Mouse (Mus musculus) urinary bladder, postnatal 0 days (tissue): Measurements from ENCODE around the gene Crispld2. TPM values are rescaled to one million over a fixed set of nuclear protein-coding genes. Genes with fewer than 3 reads are reported as not detected.

Source experiments
- polyA plus RNA-seq: library from polyadenylated mRNA; unstranded; fragments of >200 nt; fragmentation: Nextera tagmentation; extraction: Ambion mirVana; gene quantifications from 2 replicates; pipeline ENCODE4 v1.2.1, GENCODE M21; 2015

Gene Crispld2
- 74.6 and 86.1 TPM in 2 replicates for polyA plus RNA-seq

DNA sequence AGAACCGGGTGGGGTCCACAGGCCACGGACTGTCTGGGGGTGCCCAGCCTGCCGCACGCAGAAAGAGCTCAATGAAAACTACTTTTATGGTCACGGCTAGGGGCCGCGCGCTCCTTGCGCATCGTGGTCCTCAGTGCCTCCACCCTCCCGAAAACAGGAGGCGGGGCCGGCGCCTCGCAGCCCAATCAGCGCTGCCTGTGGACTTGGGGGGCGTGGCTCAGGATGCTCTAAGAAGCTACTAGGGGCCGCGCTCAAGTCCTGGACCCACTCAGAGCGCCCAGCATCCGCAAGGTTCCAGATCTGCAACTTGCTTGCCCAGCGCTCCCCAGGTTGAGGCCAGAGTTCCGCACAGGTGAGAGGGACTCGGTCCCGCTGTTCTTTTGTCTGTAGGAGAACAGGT, at the start of gene Crispld2:
TSS of gene Crispld2 (plus strand) at position 190 of the 400 bp plus-strand sequence.

DNA sequence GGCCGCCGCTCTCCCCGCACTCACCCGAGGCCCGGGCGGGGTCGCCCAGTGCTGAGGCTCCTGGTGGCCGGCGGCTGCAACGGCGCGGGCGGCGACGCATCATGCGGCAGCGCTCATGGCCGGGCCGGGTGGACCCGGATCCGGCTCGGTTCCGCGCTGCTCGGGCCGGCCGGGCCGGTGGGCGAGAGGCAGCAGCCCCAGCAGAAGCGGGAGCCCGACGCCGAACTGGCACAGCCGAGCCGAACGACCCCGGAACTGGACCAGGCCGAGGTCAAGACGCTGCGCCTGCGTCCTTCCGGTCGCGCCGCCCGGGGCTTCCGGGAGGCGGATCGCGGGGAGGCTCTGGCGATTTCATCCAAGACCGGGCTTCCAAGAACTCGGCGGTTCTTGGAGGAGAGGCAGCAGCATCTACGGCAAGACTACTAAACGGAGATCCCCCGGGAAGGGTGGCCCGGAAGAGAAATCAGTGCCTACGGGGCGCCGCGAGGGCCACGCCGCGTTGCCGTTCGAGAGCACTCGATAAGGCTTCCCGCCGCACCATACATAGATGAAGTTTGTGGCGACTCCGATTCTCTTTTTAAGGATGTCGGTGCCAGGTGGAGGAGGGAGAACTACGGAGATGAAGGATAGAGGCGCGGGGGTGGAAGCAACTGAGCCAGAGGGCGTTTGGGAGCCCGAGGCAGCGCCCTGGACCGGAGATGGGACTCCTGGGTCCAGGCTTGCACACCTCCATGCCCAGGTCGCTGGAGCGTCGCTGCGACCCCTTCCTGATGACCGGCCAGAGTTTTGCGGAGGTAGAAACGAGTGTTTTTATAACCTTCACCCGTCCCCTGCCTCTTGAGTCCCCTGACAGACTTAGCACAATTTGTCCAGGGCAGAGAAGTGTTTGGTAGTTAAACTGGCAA, 109.1 kb downstream of the Crispld2 start, which contains the start of gene Zdhhc7:
TSS of gene Zdhhc7 (minus strand) at position 415 of the 905 bp plus-strand sequence.

Other genes starting within 250 kb of the Crispld2 start
- 9.9 and 10.4 TPM in 2 replicates for gene Tldc1, start 214.0 kb upstream of the Crispld2 start, polyA plus RNA-seq
- 44.0 and 53.4 TPM in 2 replicates for gene Cotl1, start 151.9 kb upstream of the Crispld2 start, polyA plus RNA-seq
- 6.9 and 9.2 TPM in 2 replicates for gene Klhl36, start 130.2 kb upstream of the Crispld2 start, polyA plus RNA-seq
- 58.3 and 60.2 TPM in 2 replicates for gene Usp10, start 82.1 kb upstream of the Crispld2 start, polyA plus RNA-seq
- 1.2 TPM in 1 of 2 replicates, not detected in the other for gene Gm20388, start 81.6 kb upstream of the Crispld2 start, polyA plus RNA-seq
- gene Zdhhc7, start 109.0 kb downstream of the Crispld2 start, polyA plus RNA-seq = 29.9 TPM in 2 replicates
- 4.4 and 4.9 TPM in 2 replicates for gene 6430548M08Rik, start 121.7 kb downstream of the Crispld2 start, polyA plus RNA-seq
- 0.13 TPM in 1 of 2 replicates, not detected in the other for gene Fam92b, start 185.0 kb downstream of the Crispld2 start, polyA plus RNA-seq
- 2.4 and 3.4 TPM in 2 replicates for gene Gse1, start 236.0 kb downstream of the Crispld2 start, polyA plus RNA-seq